Mouse (Mus musculus) thymus, postnatal 10 days (tissue): Measurements from ENCODE around the gene Gskip.

ENCODE experiments used
- DNase-seq, 2 experiments: peaks; one replicate each; pipeline ENCODE4 v3.0.0; 2021; ENCODE audit warnings: low spot score in 2 of 2

The Gskip gene

GRCm38 (mm10) chr12:105683933-105684901 lies at the start of gene Gskip:
Gene Gskip, plus strand, starts transcription at chr12:105684829.
- DNase-seq: peak; percentile 25 to 35

- no peak for DNase-seq
These were observed 48.1 kb upstream of the Gskip start for GRCm38 (mm10) chr12:105636551-105636950.

- DNase-seq: no peak
These were observed 47.1 kb upstream of the Gskip start for GRCm38 (mm10) chr12:105637554-105637953.

- DNase-seq: no peak
These were observed 41.8 kb upstream of the Gskip start for GRCm38 (mm10) chr12:105642770-105643321.

GRCm38 (mm10) chr12:105655850-105656249 lies 28.8 kb upstream of the Gskip start:
- DNase-seq: no peak

- no peak for DNase-seq
These were observed 8.4 kb upstream of the Gskip start for GRCm38 (mm10) chr12:105676274-105676673.

GRCm38 (mm10) chr12:105678211-105678610 lies 6.4 kb upstream of the Gskip start:
- DNase-seq: no peak

- no peak for DNase-seq
These were observed 5.9 kb upstream of the Gskip start for GRCm38 (mm10) chr12:105678762-105679161.

- peak; percentile 92 to 95 for DNase-seq
These were observed 517 bp downstream of the Gskip start, which contains the start of gene Atg2b for GRCm38 (mm10) chr12:105685001-105685691. Gene Atg2b, minus strand, starts transcription at chr12:105685211.

GRCm38 (mm10) chr12:105686791-105687190 lies 2.2 kb downstream of the Gskip start:
- no peak for DNase-seq

- no peak for DNase-seq
These were observed 2.8 kb downstream of the Gskip start for GRCm38 (mm10) chr12:105687416-105687815.

- no peak for DNase-seq
These were observed 3.9 kb downstream of the Gskip start for GRCm38 (mm10) chr12:105688546-105688945.

- no peak for DNase-seq
These were observed 4.8 kb downstream of the Gskip start for GRCm38 (mm10) chr12:105689435-105689834.

- no peak for DNase-seq
These were observed 9.4 kb downstream of the Gskip start for GRCm38 (mm10) chr12:105694021-105694420.

GRCm38 (mm10) chr12:105695848-105696247 lies 11.2 kb downstream of the Gskip start:
- no peak for DNase-seq

GRCm38 (mm10) chr12:105697104-105697780 lies 12.6 kb downstream of the Gskip start:
- DNase-seq: no peak

GRCm38 (mm10) chr12:105700433-105700832 lies 15.8 kb downstream of the Gskip start:
- no peak for DNase-seq

- peak; percentile 39 to 40 for DNase-seq
These were observed 21.3 kb downstream of the Gskip start, which contains the start of gene Ak7 for GRCm38 (mm10) chr12:105705799-105706487. Gene Ak7, plus strand, starts transcription at chr12:105705976.

GRCm38 (mm10) chr12:105718616-105719015 lies 34.0 kb downstream of the Gskip start:
- peak; percentile 27 to 50 for DNase-seq

- no peak for DNase-seq
These were observed 35.6 kb downstream of the Gskip start for GRCm38 (mm10) chr12:105720196-105720595.
